Mouse (Mus musculus) limb, embryonic 14.5 days (tissue): ENCODE results near the gene Pten. TPM values are rescaled to one million over a fixed set of nuclear protein-coding genes. Genes with fewer than 3 reads are reported as not detected.

Experiments
- ATAC-seq: fragments of 200-750 bp; cut with Nextera tagmentation; 2 replicates; pipeline ENCODE4 v1.8.0; 2017; ENCODE audit warnings: low read depth, moderate number of reproducible peaks, moderate TSS enrichment; ENCODE audit not compliant: low FRiP score
- DNase-seq: peaks from one replicate; pipeline ENCODE4 v3.0.0-alpha.2; 2015; ENCODE audit warnings: low spot score
- H3K27ac ChIP-seq: fragments of 300-500 bp; sonication (generic); replicated peaks from 2 replicates; pipeline ENCODE4 v1.5.1; 2014; ENCODE audit warnings: low read depth, mild to moderate bottlenecking, low read length, moderate library complexity, mixed read lengths
- H3K27me3 ChIP-seq: fragments of 300-500 bp; sonication (generic); 2 replicates; pipeline ENCODE4 v1.6.1; 2014; ENCODE audit warnings: low read length, mixed read lengths; ENCODE audit not compliant: control insufficient read depth, insufficient read depth
- H3K36me3 ChIP-seq: fragments of 300-500 bp; sonication (generic); 2 replicates; pipeline ENCODE4 v1.6.1; 2014; ENCODE audit warnings: mild to moderate bottlenecking, low read length, moderate library complexity, mixed read lengths; ENCODE audit not compliant: control insufficient read depth, insufficient read depth
- H3K4me1 ChIP-seq: fragments of 300-500 bp; sonication (generic); 2 replicates; pipeline ENCODE4 v1.6.1; 2014; ENCODE audit warnings: antibody characterized with exemption, low read length, mixed read lengths; ENCODE audit not compliant: control insufficient read depth, insufficient read depth
- H3K4me2 ChIP-seq: fragments of 300-500 bp; sonication (generic); replicated peaks from 2 replicates; pipeline ENCODE4 v1.6.1; 2014; ENCODE audit warnings: low read depth, mild to moderate bottlenecking, low read length, moderate library complexity; ENCODE audit not compliant: severe bottlenecking
- H3K4me3 ChIP-seq: fragments of 300-500 bp; sonication (generic); replicated peaks from 2 replicates; pipeline ENCODE4 v1.5.1; 2014; ENCODE audit warnings: low read length
- H3K9ac ChIP-seq: fragments of 300-500 bp; sonication (generic); 2 replicates; pipeline ENCODE4 v1.6.1; 2014; ENCODE audit warnings: mild to moderate bottlenecking, low read depth, low read length, moderate library complexity; ENCODE audit not compliant: severe bottlenecking
- H3K9me3 ChIP-seq: fragments of 300-500 bp; sonication (generic); 2 replicates; pipeline ENCODE4 v1.6.1; 2016; ENCODE audit warnings: low read length; ENCODE audit not compliant: control insufficient read depth
- POLR2A ChIP-seq: fragments of 200-500 bp; IDR thresholded peaks from 2 replicates; pipeline ENCODE4 v1.8.0; 2012; ENCODE audit warnings: inconsistent platforms, mild to moderate bottlenecking, moderate library complexity, borderline replicate concordance; ENCODE audit not compliant: insufficient read depth, insufficient read length; ENCODE audit errors: extremely low read depth
- WGBS: fragments of 180-500 bp; shearing (Covaris S2); extraction: QIAGEN DNeasy Blood & Tissue Kit; methylation state at CpG from one replicate; pipeline ENCODE4 v1.1.7; 2014; 5-methylcytosine and 5-hydroxymethylcytosine counted together
- polyA plus RNA-seq, 2 experiments: library from polyadenylated mRNA; depleted of rRNA in 1 of 2; stranded (reverse) in 1 of 2; unstranded in 1 of 2; fragments of >200 nt; fragmentation: Nextera tagmentation in 1 of 2; extraction: Ambion mirVana in 1 of 2; gene quantifications; 2 replicates each; pipeline versions ENCODE4 v1.2.1 to v1.2.3; 2012 to 2014

Gene Pten
- polyA plus RNA-seq, 2 experiments = 12.2 to 17.3 TPM

DNA sequence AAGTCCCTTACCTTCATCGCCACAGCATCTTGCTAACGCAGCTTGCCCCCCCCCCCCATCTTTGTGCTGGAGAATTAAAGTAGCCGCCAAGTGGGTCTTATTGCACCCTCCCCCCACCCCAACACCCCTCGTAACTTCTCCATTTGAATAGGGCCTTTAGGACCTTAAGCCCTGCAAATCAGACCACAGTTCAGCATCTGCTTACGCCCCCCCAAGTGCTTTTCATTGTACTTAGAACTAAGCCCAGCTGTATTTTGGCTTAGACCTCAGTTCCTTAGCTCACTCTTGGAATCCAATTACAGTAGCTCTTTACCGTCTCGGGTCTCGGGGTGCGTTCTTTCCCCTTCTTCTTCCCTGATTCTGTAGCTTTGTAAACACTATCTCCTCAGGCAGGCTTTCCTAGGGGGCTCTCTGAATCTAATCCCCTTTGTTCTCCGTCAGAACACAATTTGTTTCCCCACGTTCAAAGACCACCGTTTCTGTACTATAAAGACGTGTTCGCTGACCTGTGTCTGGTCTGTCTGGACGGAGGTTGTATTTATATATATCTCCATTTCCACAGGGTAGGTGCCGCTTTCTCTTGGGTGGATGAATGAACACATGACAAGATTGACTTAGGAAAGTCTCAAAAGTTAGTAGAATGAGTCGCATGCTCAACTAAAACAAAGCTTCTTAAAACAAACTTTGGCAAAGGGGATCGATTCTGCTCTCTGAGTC is 110.0 kb downstream of the Pten start:
- ATAC-seq (peak; percentile 62; the same call in 1 of the 2 replicates), DNase-seq (peak; percentile 59)
- Histone ChIP-seq H3K4me1 (no peaks in the 10 kb centered on the region; the same call in 1 of the 2 replicates), H3K4me2 (peak overlapping the region; percentile 41), H3K27me3 (no peaks in the 10 kb centered on the region), H3K36me3 (no peaks in the 10 kb centered on the region), H3K9ac (0 out of 2 replicates have a peak overlapping the region, but pooled peaks have one; percentile 14), H3K27ac (no peak overlapping the region), H3K4me3 (0 out of 2 replicates have a peak overlapping the region, but pooled peaks have one; percentile 14), H3K9me3 (no peaks in the 10 kb centered on the region)
- WGBS = 9% methylated on average over 18 of the region's 18 CpGs
- TF ChIP-seq POLR2A = no peak

DNA sequence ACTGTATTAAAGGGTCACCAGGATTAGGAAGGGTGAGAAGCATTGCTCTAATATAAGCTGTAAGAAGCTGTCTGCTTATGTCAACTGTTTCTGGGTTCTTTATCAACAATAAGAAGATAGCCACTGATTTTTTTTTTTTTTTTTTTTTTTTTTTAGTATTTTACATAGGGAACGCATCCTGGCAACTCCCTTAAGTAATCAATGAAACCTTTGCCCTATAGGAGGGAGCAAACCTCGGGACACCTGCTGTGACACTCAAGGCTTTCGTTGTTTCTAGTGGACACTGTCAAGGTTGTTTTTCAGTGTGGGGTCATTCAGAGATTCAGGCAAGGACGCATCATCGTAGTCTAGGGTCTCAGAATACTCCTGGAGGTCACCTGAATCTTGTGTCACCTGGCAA is 111.3 kb downstream of the Pten start:
- 73% methylated on average over 5 of the region's 5 CpGs for WGBS
- no peak overlapping the region for H3K9ac ChIP-seq
- no peak overlapping the region for H3K4me3 ChIP-seq
- no peak for DNase-seq
- no peak for TF ChIP-seq POLR2A
- H3K9me3 ChIP-seq = no peaks in the 10 kb centered on the region
- no peaks in the 10 kb centered on the region for H3K27me3 ChIP-seq
- no peaks in the 10 kb centered on the region; the same call in 1 of the 2 replicates for H3K4me1 ChIP-seq
- H3K27ac ChIP-seq = no peak overlapping the region
- ATAC-seq = no peak
- H3K36me3 ChIP-seq = no peaks in the 10 kb centered on the region
- H3K4me2 ChIP-seq = no peak overlapping the region

DNA sequence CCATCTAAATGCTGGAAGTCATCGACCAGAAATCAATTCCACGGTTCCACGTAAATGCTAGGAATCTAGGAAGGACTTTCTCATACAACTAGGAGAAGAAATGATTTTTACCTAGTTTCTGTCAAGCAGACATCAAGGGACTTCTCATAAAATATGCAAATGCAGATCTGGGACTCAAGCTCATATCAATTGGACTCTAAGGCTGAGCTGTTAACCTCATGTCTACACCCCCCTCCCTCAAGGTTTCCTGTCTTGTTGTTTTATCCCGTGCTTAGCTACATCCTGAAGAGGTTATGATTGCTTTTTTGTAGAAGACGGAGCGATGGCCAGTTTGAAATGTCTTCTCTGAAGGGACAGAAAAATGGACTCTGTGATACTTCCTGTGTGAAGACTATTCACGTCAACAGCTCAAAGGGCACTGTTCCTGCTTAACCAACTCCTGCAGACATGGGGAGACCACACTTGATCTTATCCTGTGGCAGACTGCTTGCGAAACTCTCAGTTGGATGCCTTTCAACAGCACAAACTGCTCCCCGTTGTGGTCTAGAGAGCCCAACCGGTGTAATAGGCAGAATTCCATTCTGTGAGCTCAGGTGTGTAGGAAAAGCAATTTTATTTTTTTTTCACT is 111.9 kb downstream of the Pten start:
- DNase-seq (no peak), ATAC-seq (no peak)
- H3K9me3 ChIP-seq = no peaks in the 10 kb centered on the region
- H3K4me1 ChIP-seq = no peaks in the 10 kb centered on the region; the same call in 1 of the 2 replicates
- no peaks in the 10 kb centered on the region for H3K27me3 ChIP-seq
- no peak overlapping the region for H3K27ac ChIP-seq
- no peak for TF ChIP-seq POLR2A
- WGBS = 41% methylated on average over 10 of the region's 10 CpGs
- no peak overlapping the region for H3K4me2 ChIP-seq
- no peak overlapping the region for H3K9ac ChIP-seq
- H3K4me3 ChIP-seq = no peak overlapping the region
- H3K36me3 ChIP-seq = no peaks in the 10 kb centered on the region

DNA sequence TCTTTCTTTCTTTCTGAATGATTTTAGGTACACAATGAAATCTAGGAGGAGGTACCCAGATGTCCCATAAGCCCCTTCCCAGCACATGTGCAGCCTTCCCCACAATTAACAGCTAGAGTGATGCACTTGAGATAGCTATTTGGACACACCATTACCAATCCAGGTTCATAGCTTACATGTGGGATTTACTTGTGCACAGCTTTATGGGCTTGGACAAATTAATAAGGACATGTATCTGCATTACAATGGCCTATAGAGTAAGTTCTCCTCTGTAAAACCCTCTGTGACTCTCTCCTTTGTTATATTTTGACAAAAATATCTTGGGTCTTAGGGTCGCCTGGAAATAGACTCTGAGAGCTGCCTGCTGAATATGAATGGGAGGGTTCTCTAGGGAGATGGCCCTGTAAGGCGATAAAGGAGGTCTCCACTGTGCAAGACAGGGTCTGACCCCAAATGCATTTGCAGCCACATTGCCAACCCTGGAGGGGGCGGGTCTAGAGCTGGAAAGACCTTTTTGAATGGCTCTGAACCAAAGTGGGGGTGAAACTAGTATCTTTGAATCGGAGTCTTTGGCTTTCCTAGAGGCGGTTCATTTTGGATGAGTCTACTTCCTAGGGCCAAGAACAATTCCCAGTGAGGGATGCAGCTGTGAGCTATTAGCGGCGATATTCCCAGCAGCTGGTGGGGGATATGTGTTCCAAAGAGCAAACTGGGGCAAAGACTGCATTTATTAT is 116.8 kb downstream of the Pten start:
- H3K27ac ChIP-seq = no peak overlapping the region
- no peaks in the 10 kb centered on the region for H3K4me1 ChIP-seq
- H3K4me2 ChIP-seq = no peak overlapping the region
- H3K27me3 ChIP-seq = no peaks in the 10 kb centered on the region
- no peak overlapping the region for H3K4me3 ChIP-seq
- DNase-seq (peak; percentile 41), ATAC-seq (no peak)
- no peaks in the 10 kb centered on the region for H3K9me3 ChIP-seq
- no peak overlapping the region for H3K9ac ChIP-seq
- H3K36me3 ChIP-seq = no peaks in the 10 kb centered on the region
- no peak for TF ChIP-seq POLR2A
- WGBS = 60% methylated on average over 7 of the region's 7 CpGs

Other genes with a start within 250 kb of the Pten start
- gene Papss2, start 161.7 kb upstream of the Pten start, polyA plus RNA-seq (2012; rRNA removed) = 61.1 and 62.0 TPM in 2 replicates
- gene Papss2, start 161.7 kb upstream of the Pten start, polyA plus RNA-seq (2014; fragmentation: Nextera tagmentation; extraction: Ambion mirVana) = 48.2 and 51.1 TPM in 2 replicates
- 38.4 and 38.5 TPM in 2 replicates for gene Atad1, start 17.7 kb upstream of the Pten start, polyA plus RNA-seq (2012; rRNA removed)
- 60.2 and 62.5 TPM in 2 replicates for gene Atad1, start 17.7 kb upstream of the Pten start, polyA plus RNA-seq (2014; fragmentation: Nextera tagmentation; extraction: Ambion mirVana)